Mouse (Mus musculus) brain, embryonic 14.5 days (tissue): ENCODE measurements around the gene 0610010F05Rik.

ENCODE experiments used
- CTCF ChIP-seq: fragments of 200-500 bp; IDR thresholded peaks from 2 replicates; pipeline ENCODE4 v1.5.1; 2012; ENCODE audit warnings: inconsistent platforms, mild to moderate bottlenecking, moderate library complexity, borderline replicate concordance; ENCODE audit not compliant: insufficient read depth, insufficient read length; ENCODE audit errors: extremely low read depth
- POLR2A ChIP-seq: fragments of 200-500 bp; IDR thresholded peaks from 2 replicates; pipeline ENCODE4 v1.6.1; 2012; ENCODE audit warnings: mild to moderate bottlenecking, inconsistent platforms, borderline replicate concordance; ENCODE audit not compliant: poor library complexity, insufficient read depth, insufficient read length, severe bottlenecking; ENCODE audit errors: extremely low read depth

DNA sequence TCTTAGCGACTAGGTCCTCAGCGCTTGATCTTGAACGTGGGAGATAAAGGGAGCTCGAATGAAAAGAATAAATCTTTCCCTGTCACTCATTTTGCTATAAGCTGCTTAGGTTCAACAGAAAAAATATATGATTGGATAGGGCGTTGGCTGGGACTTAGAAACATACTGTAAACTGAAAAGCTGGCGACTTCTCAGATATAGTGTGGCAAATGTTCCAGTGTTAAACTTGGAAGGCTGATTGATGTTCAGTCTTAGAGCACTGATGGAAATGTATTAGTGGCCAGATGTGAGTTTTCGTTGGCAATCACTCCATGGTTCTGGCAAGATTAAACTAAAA is 408 bp upstream of the 0610010F05Rik start:
- TF ChIP-seq CTCF (no peak), POLR2A (no peak)
